Mouse (Mus musculus) kidney, postnatal 0 days (tissue): ENCODE results near the gene B3gnt9. TPM values are rescaled to one million over a fixed set of nuclear protein-coding genes. Genes with fewer than 3 reads are reported as not detected.

Experiments
- ATAC-seq: fragments of 200-750 bp; cut with Nextera tagmentation; replicated peaks from 2 replicates; pipeline ENCODE4 v1.8.0; 2017; ENCODE audit warnings: low read depth, moderate number of reproducible peaks, moderate TSS enrichment, moderate library complexity; ENCODE audit not compliant: low FRiP score
- DNase-seq: peaks from one replicate; pipeline ENCODE4 v3.0.0-alpha.2; 2016; ENCODE audit warnings: low spot score
- H3K27ac ChIP-seq: fragments of 300-500 bp; sonication (generic); 2 replicates; pipeline ENCODE4 v1.5.1; 2014; ENCODE audit warnings: mild to moderate bottlenecking
- H3K27me3 ChIP-seq: fragments of 300-500 bp; sonication (generic); 2 replicates; pipeline ENCODE4 v1.6.1; 2014; ENCODE audit warnings: low read length, mixed read lengths; ENCODE audit not compliant: insufficient read depth
- H3K36me3 ChIP-seq: fragments of 300-500 bp; sonication (generic); 2 replicates; pipeline ENCODE4 v1.6.1; 2014; ENCODE audit warnings: low read length, mixed read lengths; ENCODE audit not compliant: insufficient read depth
- H3K4me1 ChIP-seq: fragments of 300-500 bp; sonication (generic); replicated peaks from 2 replicates; pipeline ENCODE4 v1.6.1; 2014; ENCODE audit warnings: antibody characterized with exemption, low read length, mixed read lengths; ENCODE audit not compliant: insufficient read depth
- H3K4me2 ChIP-seq: fragments of 300-500 bp; sonication (generic); 2 replicates; pipeline ENCODE4 v1.6.1; 2014; ENCODE audit warnings: mild to moderate bottlenecking, low read length, moderate library complexity, mixed read lengths
- H3K4me3 ChIP-seq: fragments of 300-500 bp; sonication (generic); replicated peaks from 2 replicates; pipeline ENCODE4 v1.5.1; 2014; ENCODE audit warnings: low read depth, low read length
- H3K9ac ChIP-seq: fragments of 300-500 bp; sonication (generic); 2 replicates; pipeline ENCODE4 v1.6.1; 2014; ENCODE audit warnings: low read depth, low read length
- H3K9me3 ChIP-seq: fragments of 300-500 bp; sonication (generic); replicated peaks from 2 replicates; pipeline ENCODE4 v1.6.1; 2016; ENCODE audit warnings: low read length, inconsistent platforms, mixed read lengths
- CTCF ChIP-seq: IDR thresholded peaks from 2 replicates; pipeline ENCODE4 v1.5.1; 2016; ENCODE audit warnings: antibody characterized with exemption, low read depth, mild to moderate bottlenecking, moderate library complexity
- WGBS: fragments of 180-500 bp; shearing (Covaris S2); extraction: QIAGEN DNeasy Blood & Tissue Kit; methylation state at CpG from one replicate; pipeline ENCODE4 v1.1.7; 2014; 5-methylcytosine and 5-hydroxymethylcytosine counted together
- polyA plus RNA-seq: library from polyadenylated mRNA; unstranded; fragments of >200 nt; fragmentation: Nextera tagmentation; extraction: Ambion mirVana; gene quantifications from 2 replicates; pipeline ENCODE4 v1.2.1, GENCODE M21; 2015

B3gnt9 gene
- polyA plus RNA-seq, 1 experiment from 2014 or later, result 7.5 TPM

- Histone ChIP-seq H3K4me1 (peaks cover 18% of the 10 kb centered on the region), H3K9ac (no peak overlapping the region), H3K9me3 (no peaks in the 10 kb centered on the region), H3K36me3 (no peaks in the 10 kb centered on the region), H3K4me2 (peak overlapping the region; percentile 81), H3K27me3 (peaks cover 4% of the 10 kb centered on the region; the same call in 1 of the 2 replicates), H3K4me3 (peak overlapping the region; percentile 49; the same call in 1 of the 2 replicates), H3K27ac (no peak overlapping the region)
- DNase-seq (peak; percentile 94), ATAC-seq (no peak)
- 9% methylated on average over 31 of the region's 31 CpGs for WGBS
- TF ChIP-seq CTCF, result peak; percentile 97
Observed at GRCm38 (mm10) chr8:105290554-105291314, 35.8 kb upstream of the B3gnt9 start.

- Histone ChIP-seq H3K4me1 (peaks cover 18% of the 10 kb centered on the region), H3K9ac (peak within 1 kb of the TSS; percentile 46; the same call in 1 of the 2 replicates), H3K36me3 (no peaks in the 10 kb centered on the region), H3K4me2 (peak within 1 kb of the TSS; percentile 81), H3K27ac (peak within 1 kb of the TSS; percentile 71), H3K4me3 (peak within 1 kb of the TSS; percentile 49), H3K27me3 (peaks cover 4% of the 10 kb centered on the region; the same call in 1 of the 2 replicates), H3K9me3 (no peaks in the 10 kb centered on the region)
- TF ChIP-seq CTCF, result peak; percentile 69
- ATAC-seq, result peak; percentile 53
- 4% methylated on average over 43 of the region's 43 CpGs for WGBS
- peak; percentile 58 for DNase-seq
Observed at GRCm38 (mm10) chr8:105289805-105290460, 35.0 kb upstream of the B3gnt9 start, which contains the start of gene 4931428F04Rik. 4931428F04Rik (minus strand) TSS chr8:105289864.

GRCm38 (mm10) chr8:105288958-105289732, 34.2 kb upstream of the B3gnt9 start:
- Histone ChIP-seq H3K4me2 (peak overlapping the region; percentile 81), H3K4me3 (peak overlapping the region; percentile 49), H3K4me1 (peaks cover 18% of the 10 kb centered on the region), H3K27ac (peak overlapping the region; percentile 71), H3K36me3 (no peaks in the 10 kb centered on the region), H3K9ac (peak overlapping the region; percentile 46; the same call in 1 of the 2 replicates), H3K9me3 (no peaks in the 10 kb centered on the region), H3K27me3 (peaks cover 4% of the 10 kb centered on the region; the same call in 1 of the 2 replicates)
- peak; percentile 51 for TF ChIP-seq CTCF
- ATAC-seq, result peak; percentile 90
- under 1% methylated on average over 53 of the region's 53 CpGs for WGBS
- peak; percentile 98 for DNase-seq

- H3K27ac ChIP-seq, result no peak overlapping the region
- no peak overlapping the region for H3K9ac ChIP-seq
- peaks cover 4% of the 10 kb centered on the region; the same call in 1 of the 2 replicates for H3K27me3 ChIP-seq
- H3K36me3 ChIP-seq, result no peaks in the 10 kb centered on the region
- peaks cover 18% of the 10 kb centered on the region for H3K4me1 ChIP-seq
- H3K4me2 ChIP-seq, result no peak overlapping the region
- 0 out of 2 replicates have a peak, but pooled peaks have one; percentile 6 for TF ChIP-seq CTCF
- ATAC-seq, result no peak
- H3K9me3 ChIP-seq, result no peaks in the 10 kb centered on the region
- H3K4me3 ChIP-seq, result no peak overlapping the region
- 86% methylated on average over 5 of the region's 5 CpGs for WGBS
- no peak for DNase-seq
Observed at GRCm38 (mm10) chr8:105288231-105288630, 33.3 kb upstream of the B3gnt9 start.

GRCm38 (mm10) chr8:105286907-105287306, 32.0 kb upstream of the B3gnt9 start:
- H3K4me3 ChIP-seq, result no peak overlapping the region
- DNase-seq (no peak), ATAC-seq (no peak)
- no peaks in the 10 kb centered on the region for H3K36me3 ChIP-seq
- 86% methylated on average over 4 of the region's 4 CpGs for WGBS
- H3K27ac ChIP-seq, result no peak overlapping the region
- no peak for TF ChIP-seq CTCF
- H3K4me2 ChIP-seq, result no peak overlapping the region
- H3K9ac ChIP-seq, result no peak overlapping the region
- peaks cover 4% of the 10 kb centered on the region; the same call in 1 of the 2 replicates for H3K27me3 ChIP-seq
- no peaks in the 10 kb centered on the region for H3K9me3 ChIP-seq
- H3K4me1 ChIP-seq, result peaks cover 18% of the 10 kb centered on the region
